Mouse (Mus musculus) B cell, adult 62 days (primary cell): ENCODE data around the gene Olfr498. TPM values are rescaled to one million over a fixed set of nuclear protein-coding genes. Genes with fewer than 3 reads are reported as not detected.

Source experiments
- total RNA-seq: library from RNA; stranded (reverse); gene quantifications from 4 replicates; pipeline ENCODE4 v1.2.4, GENCODE M21; 2023

Gene Olfr498
- not detected in 4 replicates for total RNA-seq

GRCm38 (mm10) chr7:108465026-108465425 lies at the start of gene Olfr498:
Olfr498 (plus strand) TSS chr7:108465326.

DNA sequence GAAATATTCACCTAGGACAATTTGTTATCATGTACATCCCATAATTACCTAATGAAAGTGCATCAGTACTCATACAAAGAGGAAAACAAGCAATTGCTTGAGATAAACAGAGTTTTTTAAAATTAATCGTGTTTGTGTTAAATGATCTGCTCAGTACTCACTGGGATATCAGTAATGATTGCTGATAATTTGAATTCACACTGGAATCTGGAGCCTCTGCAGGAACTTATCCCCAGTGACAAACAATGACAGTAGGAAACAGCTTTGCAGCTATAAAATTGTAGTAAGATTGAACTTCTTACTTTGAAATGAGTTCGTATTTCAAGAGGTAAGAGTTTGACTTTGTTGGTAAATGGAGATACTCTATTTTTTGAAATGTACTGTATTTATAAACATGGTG lies 45.0 kb upstream of the Olfr498 start, which contains the start of gene Olfr497:
Gene Olfr497, plus strand, starts transcription at position 301 of the 400 bp plus-strand sequence.

Other genes with a start within 250 kb of the Olfr498 start
- not detected in 4 replicates for gene Olfr488, start 207.0 kb upstream of the Olfr498 start, total RNA-seq
- not detected in 4 replicates for gene Olfr490, start 176.4 kb upstream of the Olfr498 start, total RNA-seq
- gene Olfr491, start 151.9 kb upstream of the Olfr498 start, total RNA-seq: not detected in 4 replicates
- not detected in 4 replicates for gene Olfr492, start 141.7 kb upstream of the Olfr498 start, total RNA-seq
- gene Olfr493, start 118.3 kb upstream of the Olfr498 start, total RNA-seq: not detected in 4 replicates
- not detected in 4 replicates for gene Olfr494, start 100.0 kb upstream of the Olfr498 start, total RNA-seq
- gene Olfr495, start 72.2 kb upstream of the Olfr498 start, total RNA-seq: not detected in 4 replicates
- not detected in 4 replicates for gene Olfr497, start 44.9 kb upstream of the Olfr498 start, total RNA-seq
- gene Olfr502, start 59.7 kb downstream of the Olfr498 start, total RNA-seq: not detected in 4 replicates
- not detected in 4 replicates for gene Olfr503, start 79.2 kb downstream of the Olfr498 start, total RNA-seq
- not detected in 4 replicates for gene Olfr504, start 100.5 kb downstream of the Olfr498 start, total RNA-seq
- not detected in 4 replicates for gene Olfr506, start 145.5 kb downstream of the Olfr498 start, total RNA-seq
- not detected in 4 replicates for gene Olfr507, start 156.5 kb downstream of the Olfr498 start, total RNA-seq
- not detected in 4 replicates for gene Olfr508, start 164.7 kb downstream of the Olfr498 start, total RNA-seq
- gene Olfr509, start 186.6 kb downstream of the Olfr498 start, total RNA-seq: 0.15 TPM in 1 of 4 replicates, not detected in the others
- not detected in 4 replicates for gene Olfr510, start 201.1 kb downstream of the Olfr498 start, total RNA-seq
- gene Olfr512, start 248.0 kb downstream of the Olfr498 start, total RNA-seq: not detected in 4 replicates